Mouse (Mus musculus): Measurements from ENCODE around the gene Shmt1. TPM values are rescaled to one million over a fixed set of nuclear protein-coding genes. Genes with fewer than 3 reads are reported as not detected.

Gene Shmt1
- polyA plus RNA-seq, 1 experiment from 2014 or later, result 44.4 TPM

DNA sequence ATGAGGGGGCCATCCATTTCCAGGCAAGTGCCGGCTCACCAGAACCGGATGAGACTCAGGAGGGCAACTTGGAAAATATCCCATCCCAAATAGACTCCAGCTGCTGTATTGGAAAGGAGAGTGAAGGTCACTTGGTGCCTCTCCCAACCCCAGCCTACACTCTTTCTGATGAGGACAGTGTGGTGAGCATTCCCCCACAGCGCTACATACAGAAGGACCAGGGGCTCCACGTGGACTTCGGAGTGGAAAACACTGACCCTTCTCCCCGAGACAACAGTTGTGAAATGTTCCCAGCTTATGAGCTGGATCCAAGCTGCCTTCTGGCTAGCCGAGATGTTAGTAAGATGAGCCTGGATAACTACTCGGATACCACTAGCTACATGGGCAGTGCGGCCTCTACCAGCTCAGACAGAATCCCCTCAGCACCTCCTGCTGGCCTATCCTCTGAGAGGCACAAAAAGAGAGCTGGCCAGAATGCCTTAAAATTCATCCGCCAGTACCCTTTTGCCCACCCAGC, 31.8 kb downstream of the Shmt1 start:
- Histone ChIP-seq H3K4me2 (peak overlapping the region; percentile 58), H3K27ac (ENCODE audit: low read depth, low read length) (no peak overlapping the region), H3K4me1 (ENCODE audit: control insufficient read depth, insufficient read depth, low read length) (peaks cover 53% of the 10 kb centered on the region), H3K4me3 (ENCODE audit: low read depth, low read length) (0 out of 2 replicates have a peak overlapping the region, but pooled peaks have one; percentile 10), H3K36me3 (ENCODE audit: control insufficient read depth, insufficient read depth, low read length) (peaks cover 8% of the 10 kb centered on the region), H3K9me3 (replicated peaks; ENCODE audit: control insufficient read depth, low read length) (no peaks in the 10 kb centered on the region), H3K27me3 (ENCODE audit: control insufficient read depth, insufficient read depth, low read length) (no peaks in the 10 kb centered on the region), H3K9ac (ENCODE audit: low read depth, low read length) (peak overlapping the region; percentile 44; the same call in 1 of the 2 replicates)
- WGBS (ENCODE audit: insufficient replicate concordance), result 87% methylated on average over 10 of the region's 10 CpGs
- ATAC-seq (replicated peaks; ENCODE audit: insufficient number of reproducible peaks, low FRiP score, low TSS enrichment), result no peak

DNA sequence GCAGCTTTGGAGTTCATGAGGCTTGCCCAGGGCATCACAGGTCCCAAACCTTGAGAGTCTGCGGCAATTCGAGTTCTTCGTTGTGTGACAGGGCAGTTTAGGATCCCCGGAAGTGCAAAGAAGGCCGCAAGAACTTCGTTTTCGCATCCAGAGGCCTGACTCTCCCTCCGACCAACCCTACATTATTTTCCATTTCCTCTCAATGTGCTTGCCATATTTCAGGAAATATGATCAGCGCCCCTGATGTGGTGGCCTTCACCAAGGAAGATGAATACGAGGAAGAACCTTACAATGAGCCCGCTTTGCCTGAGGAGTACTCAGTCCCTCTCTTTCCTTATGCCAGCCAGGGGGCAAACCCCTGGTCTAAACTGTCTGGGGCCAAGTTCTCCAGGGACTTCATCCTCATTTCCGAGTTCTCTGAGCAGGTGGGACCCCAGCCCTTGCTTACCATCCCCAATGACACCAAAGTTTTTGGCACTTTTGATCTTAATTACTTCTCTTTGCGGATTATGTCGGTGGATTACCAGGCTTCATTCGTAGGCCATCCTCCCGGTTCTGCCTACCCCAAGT, 33.6 kb downstream of the Shmt1 start:
- Histone ChIP-seq H3K4me3 (ENCODE audit: low read depth, low read length) (peak overlapping the region; percentile 86), H3K36me3 (ENCODE audit: control insufficient read depth, insufficient read depth, low read length) (no peaks in the 10 kb centered on the region), H3K9ac (ENCODE audit: low read depth, low read length) (peak overlapping the region; percentile 83), H3K4me2 (peak overlapping the region; percentile 78), H3K9me3 (replicated peaks; ENCODE audit: control insufficient read depth, low read length) (no peaks in the 10 kb centered on the region), H3K4me1 (ENCODE audit: control insufficient read depth, insufficient read depth, low read length) (peaks cover 53% of the 10 kb centered on the region), H3K27me3 (ENCODE audit: control insufficient read depth, insufficient read depth, low read length) (no peaks in the 10 kb centered on the region), H3K27ac (ENCODE audit: low read depth, low read length) (peak overlapping the region; percentile 84)
- ATAC-seq (replicated peaks; ENCODE audit: insufficient number of reproducible peaks, low FRiP score, low TSS enrichment), result no peak
- WGBS (ENCODE audit: insufficient replicate concordance), result 21% methylated on average over 16 of the region's 16 CpGs

DNA sequence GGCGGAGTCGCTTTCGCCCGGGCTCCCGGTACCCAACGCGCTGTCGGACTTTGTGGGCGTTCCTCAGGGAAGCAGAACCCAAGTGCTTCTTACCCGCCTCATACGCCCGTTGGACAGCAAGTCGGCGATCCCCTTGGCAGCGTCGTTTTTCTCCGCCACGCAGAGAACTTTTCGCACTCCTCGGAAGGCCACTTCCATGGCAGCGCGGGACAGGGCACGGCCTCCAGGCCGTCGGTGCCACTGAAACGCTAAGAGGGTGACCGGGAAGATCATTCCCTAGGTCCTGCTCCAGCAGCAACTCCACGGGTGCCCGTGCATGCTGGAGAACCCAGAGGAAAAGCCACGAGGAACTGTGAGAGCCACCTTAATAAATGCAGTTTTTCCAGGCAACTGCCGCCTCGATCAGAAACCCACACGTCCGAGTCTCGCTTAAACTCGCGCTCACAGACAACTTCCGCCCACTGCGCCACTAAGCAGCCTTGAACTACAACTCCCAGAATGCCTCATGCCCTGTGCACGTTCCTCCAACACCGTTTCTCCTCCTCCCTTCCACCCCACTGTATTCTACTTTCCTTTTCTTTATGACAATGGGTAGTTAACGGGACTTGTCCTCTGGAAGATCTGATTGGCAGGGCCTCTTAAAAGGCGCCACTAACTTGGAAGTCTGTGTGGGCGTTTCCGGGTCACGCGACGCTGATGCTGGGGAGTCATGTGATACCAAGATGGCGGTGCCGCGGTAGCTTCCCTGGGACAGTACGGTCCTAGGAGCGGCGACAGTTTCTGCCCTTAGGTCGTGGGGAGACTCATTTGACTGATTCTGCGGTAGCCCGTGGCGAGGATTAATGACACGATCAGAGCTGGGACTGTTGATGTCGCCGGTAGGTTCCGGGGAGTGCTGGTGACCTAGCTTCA, 34.4 kb downstream of the Shmt1 start, which contains the start of the genes Top3a and Smcr8:
Gene Top3a, minus strand, starts transcription at position 537 of the 912 bp plus-strand sequence.
Gene Smcr8, plus strand, starts transcription at position 696 of the 912 bp plus-strand sequence.
- peak within 1 kb of the TSS; percentile 78 for H3K4me2 ChIP-seq
- peak within 1 kb of the TSS; percentile 84 for H3K27ac ChIP-seq (ENCODE audit: low read depth, low read length)
- peak; percentile 89 for ATAC-seq (replicated peaks; ENCODE audit: insufficient number of reproducible peaks, low FRiP score, low TSS enrichment)
- WGBS (ENCODE audit: insufficient replicate concordance), result under 1% methylated on average over 62 of the region's 62 CpGs
- H3K9ac ChIP-seq (ENCODE audit: low read depth, low read length), result peak within 1 kb of the TSS; percentile 83
- peaks cover 49% of the 10 kb centered on the region for H3K4me1 ChIP-seq (ENCODE audit: control insufficient read depth, insufficient read depth, low read length)
- H3K9me3 ChIP-seq (replicated peaks; ENCODE audit: control insufficient read depth, low read length), result no peaks in the 10 kb centered on the region
- no peaks in the 10 kb centered on the region for H3K36me3 ChIP-seq (ENCODE audit: control insufficient read depth, insufficient read depth, low read length)
- H3K4me3 ChIP-seq (ENCODE audit: low read depth, low read length), result peak within 1 kb of the TSS; percentile 86
- no peaks in the 10 kb centered on the region for H3K27me3 ChIP-seq (ENCODE audit: control insufficient read depth, insufficient read depth, low read length)

DNA sequence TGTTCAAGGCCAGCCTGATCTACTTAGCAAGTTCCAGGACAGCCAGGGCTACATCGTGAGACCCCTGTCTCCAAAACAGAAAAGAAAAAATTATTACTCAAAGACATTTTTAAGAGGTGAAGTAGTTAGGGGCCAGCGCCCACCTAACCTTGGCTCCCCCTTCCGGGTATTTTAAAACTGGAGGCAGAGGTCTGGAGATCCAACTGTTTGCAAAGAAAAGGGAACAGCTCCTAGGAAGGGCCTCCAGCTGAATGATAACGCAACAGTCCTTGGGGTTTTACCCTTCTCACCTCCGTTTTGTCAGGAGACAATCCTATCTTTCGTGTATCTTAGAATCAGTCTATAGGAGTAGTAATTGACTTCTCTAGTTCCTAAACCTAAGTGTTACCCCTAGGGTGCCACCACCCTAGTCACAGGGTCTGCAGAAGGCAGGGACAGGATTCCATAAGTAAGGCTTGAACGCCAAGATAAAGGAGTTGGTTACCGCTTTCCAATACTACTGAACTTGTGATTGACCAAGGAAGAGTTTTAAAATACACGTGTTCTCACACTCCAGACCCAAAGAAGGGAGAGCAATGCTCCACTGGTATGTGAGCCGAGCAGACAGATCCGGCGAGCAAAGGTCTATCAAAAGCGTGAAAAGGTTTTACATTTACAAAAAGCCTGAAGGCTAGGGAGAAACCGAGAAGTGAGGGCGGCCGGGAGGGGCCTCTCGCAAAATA, 35.2 kb downstream of the Shmt1 start:
- 4% methylated on average over 17 of the region's 17 CpGs for WGBS (ENCODE audit: insufficient replicate concordance)
- peak overlapping the region; percentile 86 for H3K4me3 ChIP-seq (ENCODE audit: low read depth, low read length)
- H3K27ac ChIP-seq (ENCODE audit: low read depth, low read length), result peak overlapping the region; percentile 84
- H3K4me1 ChIP-seq (ENCODE audit: control insufficient read depth, insufficient read depth, low read length), result peaks cover 48% of the 10 kb centered on the region
- H3K27me3 ChIP-seq (ENCODE audit: control insufficient read depth, insufficient read depth, low read length), result no peaks in the 10 kb centered on the region
- H3K36me3 ChIP-seq (ENCODE audit: control insufficient read depth, insufficient read depth, low read length), result no peaks in the 10 kb centered on the region
- H3K4me2 ChIP-seq, result peak overlapping the region; percentile 78
- peak overlapping the region; percentile 83 for H3K9ac ChIP-seq (ENCODE audit: low read depth, low read length)
- H3K9me3 ChIP-seq (replicated peaks; ENCODE audit: control insufficient read depth, low read length), result no peaks in the 10 kb centered on the region
- no peak for ATAC-seq (replicated peaks; ENCODE audit: insufficient number of reproducible peaks, low FRiP score, low TSS enrichment)

DNA sequence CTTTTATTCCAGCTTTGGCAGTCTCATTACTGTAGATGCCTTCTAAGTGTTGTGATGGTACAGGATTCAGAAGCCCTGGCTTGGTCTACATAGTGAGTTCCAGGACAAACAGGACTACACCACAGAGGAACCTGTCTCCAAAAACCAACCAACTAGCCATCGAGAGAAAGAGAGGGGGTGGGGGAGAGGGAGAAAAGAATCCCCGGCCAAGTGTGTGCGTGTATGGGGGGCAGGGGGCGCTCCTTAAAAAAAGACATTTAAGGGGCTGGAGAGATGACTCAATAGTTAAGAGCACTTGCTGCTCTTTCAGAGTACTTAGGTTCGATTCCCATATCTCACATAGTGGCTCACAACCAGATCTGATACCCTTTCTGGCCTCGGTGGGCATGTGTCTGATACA, 35.9 kb downstream of the Shmt1 start:
- H3K4me2 ChIP-seq, result peak overlapping the region; percentile 78
- H3K36me3 ChIP-seq (ENCODE audit: control insufficient read depth, insufficient read depth, low read length), result no peaks in the 10 kb centered on the region
- ATAC-seq (replicated peaks; ENCODE audit: insufficient number of reproducible peaks, low FRiP score, low TSS enrichment), result no peak
- peak overlapping the region; percentile 83 for H3K9ac ChIP-seq (ENCODE audit: low read depth, low read length)
- peak overlapping the region; percentile 86 for H3K4me3 ChIP-seq (ENCODE audit: low read depth, low read length)
- peaks cover 41% of the 10 kb centered on the region for H3K4me1 ChIP-seq (ENCODE audit: control insufficient read depth, insufficient read depth, low read length)
- 40% methylated on average over 6 of the region's 6 CpGs for WGBS (ENCODE audit: insufficient replicate concordance)
- peak overlapping the region; percentile 84; the same call in 1 of the 2 replicates for H3K27ac ChIP-seq (ENCODE audit: low read depth, low read length)
- H3K9me3 ChIP-seq (replicated peaks; ENCODE audit: control insufficient read depth, low read length), result no peaks in the 10 kb centered on the region
- H3K27me3 ChIP-seq (ENCODE audit: control insufficient read depth, insufficient read depth, low read length), result no peaks in the 10 kb centered on the region

DNA sequence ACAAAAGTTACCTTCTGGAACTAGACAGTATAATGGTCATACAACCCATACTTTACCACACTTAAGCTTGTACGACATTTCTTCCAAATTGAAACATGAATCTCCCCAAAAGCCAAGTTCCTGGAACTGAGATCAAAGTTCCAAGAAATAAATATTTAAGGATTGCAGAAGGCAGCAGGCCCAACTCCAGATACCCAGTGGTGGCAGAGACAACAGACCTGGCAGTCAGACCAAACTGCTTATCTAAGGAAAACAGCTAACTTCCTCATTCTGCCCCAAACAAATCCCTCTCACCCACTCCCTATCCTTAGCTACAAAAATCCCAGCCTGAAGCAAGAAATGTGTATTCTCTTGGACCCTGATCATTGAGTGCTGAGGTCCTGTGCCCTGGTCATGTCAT, 36.7 kb downstream of the Shmt1 start:
- no peak overlapping the region for H3K27ac ChIP-seq (ENCODE audit: low read depth, low read length)
- WGBS (ENCODE audit: insufficient replicate concordance), result 54% methylated on average over 1 of the region's 1 CpGs
- H3K4me3 ChIP-seq (ENCODE audit: low read depth, low read length), result peak overlapping the region; percentile 86
- H3K36me3 ChIP-seq (ENCODE audit: control insufficient read depth, insufficient read depth, low read length), result no peaks in the 10 kb centered on the region
- H3K4me2 ChIP-seq, result peak overlapping the region; percentile 78
- H3K9me3 ChIP-seq (replicated peaks; ENCODE audit: control insufficient read depth, low read length), result no peaks in the 10 kb centered on the region
- no peaks in the 10 kb centered on the region for H3K27me3 ChIP-seq (ENCODE audit: control insufficient read depth, insufficient read depth, low read length)
- H3K4me1 ChIP-seq (ENCODE audit: control insufficient read depth, insufficient read depth, low read length), result peaks cover 33% of the 10 kb centered on the region
- ATAC-seq (replicated peaks; ENCODE audit: insufficient number of reproducible peaks, low FRiP score, low TSS enrichment), result no peak
- no peak overlapping the region for H3K9ac ChIP-seq (ENCODE audit: low read depth, low read length)

DNA sequence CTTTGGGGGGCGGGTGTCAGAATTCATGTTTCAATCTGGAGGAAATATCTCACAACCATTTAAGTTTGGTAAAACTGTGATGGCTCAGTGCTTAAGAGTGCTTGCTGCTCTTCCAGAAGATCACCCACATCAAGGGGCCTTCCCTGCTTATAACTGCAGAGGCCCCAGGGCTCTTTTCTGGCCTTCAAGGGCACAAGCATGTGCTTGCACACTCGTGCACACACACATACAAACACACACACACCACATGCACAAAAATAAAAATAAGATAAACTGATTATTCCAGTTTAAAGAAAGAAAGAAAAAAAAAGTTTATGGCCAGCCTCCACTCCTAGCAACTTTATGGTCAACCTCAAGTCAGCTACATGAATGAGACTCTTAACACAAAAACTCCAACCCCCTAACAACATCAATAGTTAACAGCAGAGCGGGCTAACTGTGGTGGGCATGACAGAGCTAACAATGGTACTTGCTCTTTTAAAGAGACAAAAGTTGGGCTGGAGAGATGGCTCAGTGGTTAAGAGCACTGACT, 37.3 kb downstream of the Shmt1 start:
- Histone ChIP-seq H3K27me3 (ENCODE audit: control insufficient read depth, insufficient read depth, low read length) (no peaks in the 10 kb centered on the region), H3K4me3 (ENCODE audit: low read depth, low read length) (no peak overlapping the region), H3K27ac (ENCODE audit: low read depth, low read length) (no peak overlapping the region), H3K36me3 (ENCODE audit: control insufficient read depth, insufficient read depth, low read length) (no peaks in the 10 kb centered on the region), H3K4me1 (ENCODE audit: control insufficient read depth, insufficient read depth, low read length) (peaks cover 27% of the 10 kb centered on the region), H3K9me3 (replicated peaks; ENCODE audit: control insufficient read depth, low read length) (no peaks in the 10 kb centered on the region), H3K4me2 (no peak overlapping the region), H3K9ac (ENCODE audit: low read depth, low read length) (no peak overlapping the region)
- 84% methylated on average over 3 of the region's 3 CpGs for WGBS (ENCODE audit: insufficient replicate concordance)
- ATAC-seq (replicated peaks; ENCODE audit: insufficient number of reproducible peaks, low FRiP score, low TSS enrichment), result no peak

DNA sequence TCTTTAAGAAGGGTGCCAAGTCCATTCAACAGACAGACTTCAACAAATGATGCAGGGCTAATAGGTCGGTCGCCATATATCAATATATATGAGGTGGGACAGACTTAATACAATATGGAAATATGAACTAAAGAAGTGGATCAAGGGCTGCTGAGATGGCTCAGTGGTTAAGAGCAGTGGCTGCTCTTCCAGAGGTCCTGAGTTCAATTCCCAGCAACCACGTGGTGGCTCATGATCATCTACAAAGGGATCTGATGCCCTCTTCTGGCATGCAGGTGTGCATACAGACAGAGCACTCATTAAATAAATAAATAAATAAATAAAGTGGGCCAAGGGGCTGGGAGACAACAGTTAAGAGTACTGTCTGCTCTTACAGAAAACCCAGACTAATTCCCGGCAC, 39.4 kb downstream of the Shmt1 start:
- Histone ChIP-seq H3K4me2 (no peak overlapping the region), H3K9me3 (replicated peaks; ENCODE audit: control insufficient read depth, low read length) (no peaks in the 10 kb centered on the region), H3K27ac (ENCODE audit: low read depth, low read length) (no peak overlapping the region), H3K4me3 (ENCODE audit: low read depth, low read length) (no peak overlapping the region), H3K4me1 (ENCODE audit: control insufficient read depth, insufficient read depth, low read length) (peaks cover 16% of the 10 kb centered on the region), H3K36me3 (ENCODE audit: control insufficient read depth, insufficient read depth, low read length) (no peaks in the 10 kb centered on the region), H3K27me3 (ENCODE audit: control insufficient read depth, insufficient read depth, low read length) (no peaks in the 10 kb centered on the region), H3K9ac (ENCODE audit: low read depth, low read length) (no peak overlapping the region)
- no peak for ATAC-seq (replicated peaks; ENCODE audit: insufficient number of reproducible peaks, low FRiP score, low TSS enrichment)
- 79% methylated on average over 4 of the region's 4 CpGs for WGBS (ENCODE audit: insufficient replicate concordance)
